Mouse (Mus musculus): ENCODE measurements around the gene Tmprss11g. TPM values are rescaled to one million over a fixed set of nuclear protein-coding genes. Genes with fewer than 3 reads are reported as not detected.

Gene Tmprss11g
- polyA plus RNA-seq (2012; rRNA removed) = not detected in 2 replicates
- not detected in 2 replicates for polyA plus RNA-seq (2014; fragmentation: Nextera tagmentation; extraction: Ambion mirVana)

- 76% methylated on average over 9 of the region's 9 CpGs for WGBS
- ATAC-seq (ENCODE audit: low FRiP score, low read depth) (no peak), DNase-seq (ENCODE audit: low spot score) (no peak)
- H3K36me3 ChIP-seq (ENCODE audit: control insufficient read depth, insufficient read depth, low read length) = no peaks in the 10 kb centered on the region
- H3K4me2 ChIP-seq (replicated peaks; ENCODE audit: low read depth, low read length, severe bottlenecking) = no peak within 1 kb of the TSS
- H3K9ac ChIP-seq (ENCODE audit: low read depth, low read length, severe bottlenecking) = no peak within 1 kb of the TSS
- no peak within 1 kb of the TSS for H3K4me3 ChIP-seq (replicated peaks; ENCODE audit: low read length)
- no peaks in the 10 kb centered on the region for H3K4me1 ChIP-seq (ENCODE audit: control insufficient read depth, insufficient read depth, low read length)
- no peak for TF ChIP-seq POLR2A (IDR thresholded peaks at IDR 0.05; ENCODE audit: borderline replicate concordance, extremely low read depth, insufficient read depth, insufficient read length)
- no peaks in the 10 kb centered on the region for H3K9me3 ChIP-seq (ENCODE audit: control insufficient read depth, low read length)
- H3K27me3 ChIP-seq (ENCODE audit: control insufficient read depth, insufficient read depth, low read length) = no peaks in the 10 kb centered on the region
- no peak within 1 kb of the TSS for H3K27ac ChIP-seq (replicated peaks; ENCODE audit: low read depth, low read length)
Measured at GRCm38 (mm10) chr5:86518500-86518899, at the start of gene Tmprss11g. Tmprss11g (minus strand) TSS chr5:86518600.

GRCm38 (mm10) chr5:86546693-86547092 is 28.3 kb upstream of the Tmprss11g start:
- H3K27ac ChIP-seq (replicated peaks; ENCODE audit: low read depth, low read length) = no peak overlapping the region
- no peak for ATAC-seq (ENCODE audit: low FRiP score, low read depth)
- H3K36me3 ChIP-seq (ENCODE audit: control insufficient read depth, insufficient read depth, low read length) = no peaks in the 10 kb centered on the region
- no peak overlapping the region for H3K4me2 ChIP-seq (replicated peaks; ENCODE audit: low read depth, low read length, severe bottlenecking)
- WGBS = 93% methylated on average over 2 of the region's 2 CpGs
- H3K27me3 ChIP-seq (ENCODE audit: control insufficient read depth, insufficient read depth, low read length) = no peaks in the 10 kb centered on the region
- DNase-seq (ENCODE audit: low spot score) = no peak
- no peaks in the 10 kb centered on the region for H3K4me1 ChIP-seq (ENCODE audit: control insufficient read depth, insufficient read depth, low read length)
- no peak overlapping the region for H3K4me3 ChIP-seq (replicated peaks; ENCODE audit: low read length)
- no peak overlapping the region for H3K9ac ChIP-seq (ENCODE audit: low read depth, low read length, severe bottlenecking)
- H3K9me3 ChIP-seq (ENCODE audit: control insufficient read depth, low read length) = no peaks in the 10 kb centered on the region
- no peak for TF ChIP-seq POLR2A (IDR thresholded peaks at IDR 0.05; ENCODE audit: borderline replicate concordance, extremely low read depth, insufficient read depth, insufficient read length)

- Histone ChIP-seq H3K4me2 (replicated peaks; ENCODE audit: low read depth, low read length, severe bottlenecking) (no peak overlapping the region), H3K36me3 (ENCODE audit: control insufficient read depth, insufficient read depth, low read length) (no peaks in the 10 kb centered on the region), H3K4me3 (replicated peaks; ENCODE audit: low read length) (no peak overlapping the region), H3K27ac (replicated peaks; ENCODE audit: low read depth, low read length) (no peak overlapping the region), H3K9me3 (ENCODE audit: control insufficient read depth, low read length) (no peaks in the 10 kb centered on the region), H3K4me1 (ENCODE audit: control insufficient read depth, insufficient read depth, low read length) (no peaks in the 10 kb centered on the region), H3K27me3 (ENCODE audit: control insufficient read depth, insufficient read depth, low read length) (no peaks in the 10 kb centered on the region), H3K9ac (ENCODE audit: low read depth, low read length, severe bottlenecking) (no peak overlapping the region)
- DNase-seq (ENCODE audit: low spot score) = no peak
- no peak for ATAC-seq (ENCODE audit: low FRiP score, low read depth)
- WGBS = 74% methylated on average over 3 of the region's 3 CpGs
- no peak for TF ChIP-seq POLR2A (IDR thresholded peaks at IDR 0.05; ENCODE audit: borderline replicate concordance, extremely low read depth, insufficient read depth, insufficient read length)
Measured at GRCm38 (mm10) chr5:86540601-86541000, 22.2 kb upstream of the Tmprss11g start.

- Histone ChIP-seq H3K27ac (replicated peaks; ENCODE audit: low read depth, low read length) (no peak overlapping the region), H3K27me3 (ENCODE audit: control insufficient read depth, insufficient read depth, low read length) (no peaks in the 10 kb centered on the region), H3K36me3 (ENCODE audit: control insufficient read depth, insufficient read depth, low read length) (no peaks in the 10 kb centered on the region), H3K9ac (ENCODE audit: low read depth, low read length, severe bottlenecking) (no peak overlapping the region), H3K4me2 (replicated peaks; ENCODE audit: low read depth, low read length, severe bottlenecking) (no peak overlapping the region), H3K9me3 (ENCODE audit: control insufficient read depth, low read length) (no peaks in the 10 kb centered on the region), H3K4me1 (ENCODE audit: control insufficient read depth, insufficient read depth, low read length) (no peaks in the 10 kb centered on the region), H3K4me3 (replicated peaks; ENCODE audit: low read length) (no peak overlapping the region)
- no peak for TF ChIP-seq POLR2A (IDR thresholded peaks at IDR 0.05; ENCODE audit: borderline replicate concordance, extremely low read depth, insufficient read depth, insufficient read length)
- ATAC-seq (ENCODE audit: low FRiP score, low read depth) (no peak), DNase-seq (ENCODE audit: low spot score) (no peak)
- 51% methylated on average over 2 of the region's 2 CpGs for WGBS
Measured at GRCm38 (mm10) chr5:86528725-86529124, 10.3 kb upstream of the Tmprss11g start.

- Histone ChIP-seq H3K27me3 (ENCODE audit: control insufficient read depth, insufficient read depth, low read length) (no peaks in the 10 kb centered on the region), H3K9ac (ENCODE audit: low read depth, low read length, severe bottlenecking) (no peak overlapping the region), H3K36me3 (ENCODE audit: control insufficient read depth, insufficient read depth, low read length) (no peaks in the 10 kb centered on the region), H3K4me2 (replicated peaks; ENCODE audit: low read depth, low read length, severe bottlenecking) (no peak overlapping the region), H3K4me3 (replicated peaks; ENCODE audit: low read length) (no peak overlapping the region), H3K4me1 (ENCODE audit: control insufficient read depth, insufficient read depth, low read length) (no peaks in the 10 kb centered on the region), H3K27ac (replicated peaks; ENCODE audit: low read depth, low read length) (no peak overlapping the region), H3K9me3 (ENCODE audit: control insufficient read depth, low read length) (no peaks in the 10 kb centered on the region)
- TF ChIP-seq POLR2A (IDR thresholded peaks at IDR 0.05; ENCODE audit: borderline replicate concordance, extremely low read depth, insufficient read depth, insufficient read length) = no peak
- ATAC-seq (ENCODE audit: low FRiP score, low read depth) = no peak
- WGBS = 82% methylated on average over 5 of the region's 5 CpGs
- DNase-seq (ENCODE audit: low spot score) = no peak
Measured at GRCm38 (mm10) chr5:86511538-86511937, 6.9 kb downstream of the Tmprss11g start.

- 68% methylated on average over 1 of the region's 1 CpGs for WGBS
- Histone ChIP-seq H3K27ac (replicated peaks; ENCODE audit: low read depth, low read length) (no peak overlapping the region), H3K9me3 (ENCODE audit: control insufficient read depth, low read length) (no peaks in the 10 kb centered on the region)
Measured at GRCm38 (mm10) chr5:86493453-86493852, 24.9 kb downstream of the Tmprss11g start.

More at GRCm38 (mm10) chr5:86493453-86493852, 24.9 kb downstream of the Tmprss11g start:
- Histone ChIP-seq H3K9ac (ENCODE audit: low read depth, low read length, severe bottlenecking) (no peak overlapping the region), H3K36me3 (ENCODE audit: control insufficient read depth, insufficient read depth, low read length) (no peaks in the 10 kb centered on the region), H3K4me3 (replicated peaks; ENCODE audit: low read length) (no peak overlapping the region), H3K4me2 (replicated peaks; ENCODE audit: low read depth, low read length, severe bottlenecking) (no peak overlapping the region), H3K27me3 (ENCODE audit: control insufficient read depth, insufficient read depth, low read length) (no peaks in the 10 kb centered on the region), H3K4me1 (ENCODE audit: control insufficient read depth, insufficient read depth, low read length) (no peaks in the 10 kb centered on the region)
- ATAC-seq (ENCODE audit: low FRiP score, low read depth) (no peak), DNase-seq (ENCODE audit: low spot score) (no peak)
- TF ChIP-seq POLR2A (IDR thresholded peaks at IDR 0.05; ENCODE audit: borderline replicate concordance, extremely low read depth, insufficient read depth, insufficient read length) = no peak
